Mouse (Mus musculus) liver, embryonic 11.5 days (tissue): Measurements from ENCODE around the gene Pdap1. TPM values are rescaled to one million over a fixed set of nuclear protein-coding genes. Genes with fewer than 3 reads are reported as not detected.
"Not testable (repeated sequence)": the region's sequence is repeated elsewhere in the genome, so short reads cannot be mapped to it uniquely, and the experiment has no call there.

Experiments
- ATAC-seq: fragments of 200-750 bp; cut with Nextera tagmentation; replicated peaks from 2 replicates; pipeline ENCODE4 v1.8.0; 2017; ENCODE audit warnings: moderate number of reproducible peaks, mild to moderate bottlenecking, moderate TSS enrichment, moderate library complexity; ENCODE audit not compliant: low FRiP score
- DNase-seq: peaks from one replicate; pipeline ENCODE4 v3.0.0-alpha.2; 2017; ENCODE audit warnings: low spot score
- H3K27ac ChIP-seq: fragments of 300-500 bp; sonication (generic); 2 replicates; pipeline ENCODE4 v1.5.1; 2014; ENCODE audit warnings: mild to moderate bottlenecking, low read depth, low read length, control low read depth
- H3K27me3 ChIP-seq: fragments of 300-500 bp; sonication (generic); replicated peaks from 2 replicates; pipeline ENCODE4 v1.6.1; 2014; ENCODE audit warnings: low read length, mixed read lengths; ENCODE audit not compliant: control insufficient read depth, insufficient read depth
- H3K36me3 ChIP-seq: fragments of 300-500 bp; sonication (generic); 2 replicates; pipeline ENCODE4 v1.6.1; 2014; ENCODE audit warnings: mild to moderate bottlenecking, low read length, moderate library complexity, mixed read lengths; ENCODE audit not compliant: control insufficient read depth, insufficient read depth
- H3K4me1 ChIP-seq: fragments of 300-500 bp; sonication (generic); replicated peaks from 2 replicates; pipeline ENCODE4 v1.6.1; 2014; ENCODE audit warnings: low read length, mixed read lengths; ENCODE audit not compliant: control insufficient read depth, insufficient read depth
- H3K4me2 ChIP-seq: fragments of 300-500 bp; sonication (generic); 2 replicates; pipeline ENCODE4 v1.6.1; 2014; ENCODE audit warnings: mild to moderate bottlenecking, control low read depth, moderate library complexity
- H3K4me3 ChIP-seq: fragments of 300-500 bp; sonication (generic); 2 replicates; pipeline ENCODE4 v1.5.1; 2014; ENCODE audit warnings: low read depth, low read length, control low read depth
- H3K9ac ChIP-seq: fragments of 300-500 bp; sonication (generic); 2 replicates; pipeline ENCODE4 v1.6.1; 2014; ENCODE audit warnings: low read depth, low read length, control low read depth
- H3K9me3 ChIP-seq: fragments of 300-500 bp; sonication (generic); 2 replicates; pipeline ENCODE4 v1.6.1; 2016; ENCODE audit warnings: low read length, inconsistent platforms, mixed read lengths; ENCODE audit not compliant: control insufficient read depth
- WGBS: fragments of 180-500 bp; shearing (Covaris S2); extraction: QIAGEN DNeasy Blood & Tissue Kit; methylation state at CpG from one replicate; pipeline ENCODE4 v1.1.7; 2014; 5-methylcytosine and 5-hydroxymethylcytosine counted together
- polyA plus RNA-seq: library from polyadenylated mRNA; unstranded; fragments of >200 nt; fragmentation: Nextera tagmentation; extraction: Ambion mirVana; gene quantifications from 2 replicates; pipeline ENCODE4 v1.2.1, GENCODE M21; 2014

Pdap1 gene
- polyA plus RNA-seq, 1 experiment from 2014 or later, result 122 TPM

DNA sequence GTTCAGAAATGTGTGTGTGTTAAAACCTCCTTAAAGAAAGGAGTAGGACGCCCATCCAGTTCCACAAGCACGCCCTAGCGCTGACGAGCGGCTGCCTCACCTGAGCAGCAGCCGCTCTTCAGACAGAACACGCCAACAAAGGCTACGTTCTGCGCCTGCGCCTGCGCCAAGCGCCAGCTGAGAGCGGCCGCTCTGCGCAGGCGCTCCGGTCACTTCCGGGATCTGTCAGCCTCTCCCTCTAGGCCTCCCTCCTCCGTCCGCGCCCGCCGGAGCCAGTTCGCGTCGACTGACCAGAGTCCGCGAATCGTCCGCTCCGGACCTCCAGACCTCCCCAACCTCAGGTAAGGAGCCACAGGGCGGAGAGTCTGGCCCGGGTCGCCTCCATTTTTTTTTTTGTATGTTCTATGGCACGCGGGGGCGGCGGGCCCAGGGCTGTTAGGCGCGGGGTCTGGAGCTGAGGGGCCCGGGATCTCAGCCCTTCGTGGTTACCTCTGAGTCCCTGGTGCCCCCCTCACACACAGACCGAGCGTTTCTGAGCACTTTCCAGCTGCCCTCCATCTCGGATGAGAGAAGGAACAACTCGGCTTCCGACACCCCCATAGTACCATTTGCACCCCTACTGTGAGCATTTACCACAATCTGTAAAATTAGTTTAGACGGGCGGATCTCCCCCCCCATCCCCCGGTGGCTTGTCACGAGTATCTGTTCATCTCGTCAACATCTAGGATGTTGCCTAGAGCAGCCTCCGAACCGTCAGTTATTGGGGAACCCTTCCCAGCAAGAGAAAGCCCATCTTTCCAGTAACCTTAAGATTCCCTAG, 56.2 kb downstream of the Pdap1 start, which contains the start of the genes Arpc1a and Kpna7:
Gene Arpc1a, plus strand, starts transcription at position 199 of the 820 bp plus-strand sequence.
Gene Kpna7, minus strand, starts transcription at position 399 of the 820 bp plus-strand sequence.
- Histone ChIP-seq H3K36me3 (no peaks in the 10 kb centered on the region), H3K9ac (peak within 1 kb of the TSS; percentile 90), H3K27me3 (no peaks in the 10 kb centered on the region; the same call in 1 of the 2 replicates), H3K27ac (peak within 1 kb of the TSS; percentile 71), H3K4me1 (peaks cover 7% of the 10 kb centered on the region), H3K4me3 (peak within 1 kb of the TSS; percentile 87), H3K4me2 (peak within 1 kb of the TSS; percentile 76), H3K9me3 (no peaks in the 10 kb centered on the region)
- WGBS, result 1% methylated on average over 53 of the region's 54 CpGs
- DNase-seq (peak; percentile 87), ATAC-seq (peak; percentile 96)

- not testable (repeated sequence) for H3K4me1 ChIP-seq, H3K27me3 ChIP-seq, H3K36me3 ChIP-seq, H3K9me3 ChIP-seq, DNase-seq
- WGBS, result 43% methylated on average over 6 of the region's 6 CpGs
- ATAC-seq, result peak; percentile 3; the same call in 1 of the 2 replicates
- peak overlapping the region; percentile 90 for H3K9ac ChIP-seq
- H3K27ac ChIP-seq, result peak overlapping the region; percentile 71
- peak overlapping the region; percentile 76 for H3K4me2 ChIP-seq
- peak overlapping the region; percentile 87 for H3K4me3 ChIP-seq
Observed at GRCm38 (mm10) chr5:145083201-145083600, 56.8 kb downstream of the Pdap1 start.

- WGBS, result 83% methylated on average over 10 of the region's 10 CpGs
- DNase-seq, result no peak
- H3K27ac ChIP-seq, result no peak overlapping the region
Observed at GRCm38 (mm10) chr5:145081866-145082613, 58.0 kb downstream of the Pdap1 start.

More at GRCm38 (mm10) chr5:145081866-145082613, 58.0 kb downstream of the Pdap1 start:
- Histone ChIP-seq H3K9ac (no peak overlapping the region), H3K4me2 (no peak overlapping the region), H3K4me3 (no peak overlapping the region), H3K36me3 (no peaks in the 10 kb centered on the region), H3K27me3 (no peaks in the 10 kb centered on the region; the same call in 1 of the 2 replicates), H3K9me3 (no peaks in the 10 kb centered on the region), H3K4me1 (peaks cover 7% of the 10 kb centered on the region)
- ATAC-seq, result no peak

Other genes starting within 250 kb of the Pdap1 start
- gene Smurf1, start 174.4 kb downstream of the Pdap1 start, polyA plus RNA-seq, result 8.6 and 9.2 TPM in 2 replicates
- not detected in 2 replicates for gene Gm4871, start 107.5 kb downstream of the Pdap1 start, polyA plus RNA-seq
- gene 1700018F24Rik, start 97.2 kb downstream of the Pdap1 start, polyA plus RNA-seq, result not detected in 2 replicates
- gene Arpc1a, start 56.4 kb downstream of the Pdap1 start, polyA plus RNA-seq, result 114 TPM in 2 replicates
- 0.06 and 0.27 TPM in 2 replicates for gene Kpna7, start 56.2 kb downstream of the Pdap1 start, polyA plus RNA-seq
- 190 and 209 TPM in 2 replicates for gene Arpc1b, start 26.0 kb downstream of the Pdap1 start, polyA plus RNA-seq
- gene Bud31, start 124 bp upstream of the Pdap1 start, polyA plus RNA-seq, result 233 and 243 TPM in 2 replicates
- 15.7 and 17.6 TPM in 2 replicates for gene Ptcd1, start 26.9 kb upstream of the Pdap1 start, polyA plus RNA-seq
- gene Cpsf4, start 27.0 kb upstream of the Pdap1 start, polyA plus RNA-seq, result 38.6 and 44.1 TPM in 2 replicates
- 528 and 573 TPM in 2 replicates for gene Atp5j2, start 51.8 kb upstream of the Pdap1 start, polyA plus RNA-seq
- 5.9 and 7.3 TPM in 2 replicates for gene Zkscan14, start 61.6 kb upstream of the Pdap1 start, polyA plus RNA-seq
- gene Zkscan5, start 64.3 kb upstream of the Pdap1 start, polyA plus RNA-seq, result 10.3 TPM in 2 replicates
- gene Zfp655, start 91.5 kb upstream of the Pdap1 start, polyA plus RNA-seq, result 33.2 and 36.4 TPM in 2 replicates
- gene Zscan25, start 140.3 kb upstream of the Pdap1 start, polyA plus RNA-seq, result 0.48 TPM in 2 replicates
- not detected in 2 replicates for gene Cyp3a57, start 205.0 kb upstream of the Pdap1 start, polyA plus RNA-seq